Mouse (Mus musculus) liver, embryonic 15.5 days (tissue): ENCODE results near the gene Pla2r1. TPM values are rescaled to one million over a fixed set of nuclear protein-coding genes. Genes with fewer than 3 reads are reported as not detected.

Experiments used
- ATAC-seq: fragments of 200-750 bp; cut with Nextera tagmentation; 2 replicates; pipeline ENCODE4 v1.8.0; 2017; ENCODE audit warnings: moderate number of reproducible peaks, mild to moderate bottlenecking, moderate library complexity; ENCODE audit not compliant: insufficient read depth
- H3K27ac ChIP-seq: fragments of 300-500 bp; sonication (generic); replicated peaks from 2 replicates; pipeline ENCODE4 v1.5.1; 2015; ENCODE audit warnings: mild to moderate bottlenecking, inconsistent platforms
- H3K27me3 ChIP-seq: fragments of 300-500 bp; sonication (generic); 2 replicates; pipeline ENCODE4 v1.6.1; 2015; ENCODE audit warnings: mild to moderate bottlenecking, inconsistent platforms
- H3K36me3 ChIP-seq: fragments of 300-500 bp; sonication (generic); replicated peaks from 2 replicates; pipeline ENCODE4 v1.6.1; 2015; ENCODE audit warnings: moderate library complexity, mild to moderate bottlenecking, inconsistent platforms
- H3K4me1 ChIP-seq: fragments of 300-500 bp; sonication (generic); replicated peaks from 2 replicates; pipeline ENCODE4 v1.6.1; 2015; ENCODE audit warnings: inconsistent platforms
- H3K4me2 ChIP-seq: fragments of 300-500 bp; sonication (generic); 2 replicates; pipeline ENCODE4 v1.6.1; 2015; ENCODE audit warnings: moderate library complexity, mild to moderate bottlenecking, inconsistent platforms
- H3K4me3 ChIP-seq: fragments of 300-500 bp; sonication (generic); replicated peaks from 2 replicates; pipeline ENCODE4 v1.5.1; 2015; ENCODE audit warnings: mild to moderate bottlenecking, inconsistent platforms
- H3K9ac ChIP-seq: fragments of 300-500 bp; sonication (generic); 2 replicates; pipeline ENCODE4 v1.6.1; 2015; ENCODE audit warnings: moderate library complexity, mild to moderate bottlenecking, inconsistent platforms
- H3K9me3 ChIP-seq: fragments of 300-500 bp; sonication (generic); replicated peaks from 2 replicates; pipeline ENCODE4 v1.6.1; 2016; ENCODE audit warnings: inconsistent platforms
- WGBS: fragments of 180-500 bp; shearing (Covaris S2); methylation state at CpG from one replicate; pipeline ENCODE4 v1.1.7; 2015; ENCODE audit warnings: mixed read lengths; ENCODE audit not compliant: insufficient replicate concordance; 5-methylcytosine and 5-hydroxymethylcytosine counted together
- polyA plus RNA-seq: library from polyadenylated mRNA; unstranded; fragments of >200 nt; fragmentation: Nextera tagmentation; extraction: Ambion mirVana; gene quantifications from 2 replicates; pipeline ENCODE4 v1.2.1, GENCODE M21; 2015

Gene Pla2r1
- polyA plus RNA-seq, 1 experiment from 2014 or later: 0.23 TPM

- Histone ChIP-seq H3K4me3 (no peak overlapping the region), H3K27me3 (no peaks in the 10 kb centered on the region), H3K4me2 (no peak overlapping the region), H3K9me3 (no peaks in the 10 kb centered on the region), H3K36me3 (no peaks in the 10 kb centered on the region), H3K27ac (no peak overlapping the region), H3K4me1 (no peaks in the 10 kb centered on the region), H3K9ac (no peak overlapping the region)
- ATAC-seq: no peak
- 76% methylated on average over 8 of the region's 8 CpGs for WGBS
Measured at GRCm38 (mm10) chr2:60375126-60375525, 178.0 kb downstream of the Pla2r1 start.

DNA sequence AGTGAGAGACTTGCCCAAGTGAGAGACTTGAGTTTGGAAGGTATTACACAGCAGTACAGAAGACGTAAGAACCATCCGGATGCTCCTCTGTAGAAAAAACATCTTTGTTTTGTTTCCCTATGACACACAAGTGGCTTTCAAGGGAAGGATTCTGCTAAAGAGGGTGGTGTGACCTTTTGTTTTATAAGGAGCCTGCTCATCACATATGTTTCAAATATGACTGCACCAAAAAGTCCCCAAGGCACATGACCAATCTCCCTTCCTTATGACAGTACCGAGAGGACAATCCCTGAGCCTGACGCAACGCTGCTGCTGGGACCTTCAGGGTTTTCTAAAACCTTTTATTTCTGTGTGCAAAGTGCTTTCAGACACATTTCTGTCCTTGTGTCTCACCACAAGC lies 182.9 kb downstream of the Pla2r1 start:
- WGBS: 81% methylated on average over 5 of the region's 5 CpGs
- Histone ChIP-seq H3K9me3 (no peaks in the 10 kb centered on the region), H3K4me2 (no peak overlapping the region)

DNA sequence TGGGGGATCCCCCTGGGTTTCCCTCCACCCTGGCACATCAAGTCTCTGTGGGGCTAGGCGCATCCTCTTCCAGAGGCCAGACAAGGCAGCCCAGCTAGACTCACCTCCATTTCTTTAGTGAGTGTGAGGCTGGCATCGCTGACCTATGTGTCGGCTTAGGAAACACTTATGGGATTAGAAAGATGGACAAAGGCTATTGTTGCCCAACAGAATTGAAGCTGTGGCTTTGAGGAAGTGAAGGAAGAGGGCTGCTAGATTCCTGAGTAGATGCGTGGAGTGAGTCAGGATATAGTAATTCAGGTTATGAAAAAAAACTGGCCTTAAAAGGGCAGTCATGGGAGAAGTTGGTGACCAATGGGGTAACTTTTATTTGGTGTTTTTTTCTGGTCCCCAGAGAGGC lies 183.7 kb downstream of the Pla2r1 start:
- no peaks in the 10 kb centered on the region for H3K36me3 ChIP-seq
- H3K27ac ChIP-seq: no peak overlapping the region
- ATAC-seq: no peak
- no peaks in the 10 kb centered on the region for H3K27me3 ChIP-seq
- no peak overlapping the region for H3K4me3 ChIP-seq
- 60% methylated on average over 4 of the region's 4 CpGs for WGBS
- no peak overlapping the region for H3K9ac ChIP-seq
- H3K4me1 ChIP-seq: no peaks in the 10 kb centered on the region
- H3K4me2 ChIP-seq: no peak overlapping the region
- no peaks in the 10 kb centered on the region for H3K9me3 ChIP-seq

More for the DNA sequence above, 182.9 kb downstream of the Pla2r1 start:
- H3K9ac ChIP-seq: no peak overlapping the region
- no peaks in the 10 kb centered on the region for H3K36me3 ChIP-seq
- H3K27me3 ChIP-seq: no peaks in the 10 kb centered on the region
- H3K4me3 ChIP-seq: no peak overlapping the region
- ATAC-seq: no peak
- no peaks in the 10 kb centered on the region for H3K4me1 ChIP-seq
- no peak overlapping the region for H3K27ac ChIP-seq

GRCm38 (mm10) chr2:60367871-60368270 lies 185.2 kb downstream of the Pla2r1 start:
- Histone ChIP-seq H3K4me2 (no peak overlapping the region), H3K9ac (no peak overlapping the region), H3K4me1 (no peaks in the 10 kb centered on the region), H3K4me3 (no peak overlapping the region), H3K27me3 (no peaks in the 10 kb centered on the region), H3K27ac (no peak overlapping the region), H3K36me3 (no peaks in the 10 kb centered on the region), H3K9me3 (no peaks in the 10 kb centered on the region)
- 62% methylated on average over 7 of the region's 7 CpGs for WGBS
- no peak for ATAC-seq

Other genes starting within 250 kb of the Pla2r1 start
- gene Ly75, start 170.0 kb downstream of the Pla2r1 start, polyA plus RNA-seq: 2.7 and 2.8 TPM in 2 replicates
- 0.17 and 0.22 TPM in 2 replicates for gene Itgb6, start 169.3 kb upstream of the Pla2r1 start, polyA plus RNA-seq